Mouse (Mus musculus) A20 (cell line): ENCODE data around the gene Cstf3.

ENCODE experiments used
- DNase-seq: peaks from one replicate; pipeline ENCODE4 v3.0.0-alpha.2; 2011; ENCODE audit warnings: low read depth, low spot score

The Cstf3 gene

DNA sequence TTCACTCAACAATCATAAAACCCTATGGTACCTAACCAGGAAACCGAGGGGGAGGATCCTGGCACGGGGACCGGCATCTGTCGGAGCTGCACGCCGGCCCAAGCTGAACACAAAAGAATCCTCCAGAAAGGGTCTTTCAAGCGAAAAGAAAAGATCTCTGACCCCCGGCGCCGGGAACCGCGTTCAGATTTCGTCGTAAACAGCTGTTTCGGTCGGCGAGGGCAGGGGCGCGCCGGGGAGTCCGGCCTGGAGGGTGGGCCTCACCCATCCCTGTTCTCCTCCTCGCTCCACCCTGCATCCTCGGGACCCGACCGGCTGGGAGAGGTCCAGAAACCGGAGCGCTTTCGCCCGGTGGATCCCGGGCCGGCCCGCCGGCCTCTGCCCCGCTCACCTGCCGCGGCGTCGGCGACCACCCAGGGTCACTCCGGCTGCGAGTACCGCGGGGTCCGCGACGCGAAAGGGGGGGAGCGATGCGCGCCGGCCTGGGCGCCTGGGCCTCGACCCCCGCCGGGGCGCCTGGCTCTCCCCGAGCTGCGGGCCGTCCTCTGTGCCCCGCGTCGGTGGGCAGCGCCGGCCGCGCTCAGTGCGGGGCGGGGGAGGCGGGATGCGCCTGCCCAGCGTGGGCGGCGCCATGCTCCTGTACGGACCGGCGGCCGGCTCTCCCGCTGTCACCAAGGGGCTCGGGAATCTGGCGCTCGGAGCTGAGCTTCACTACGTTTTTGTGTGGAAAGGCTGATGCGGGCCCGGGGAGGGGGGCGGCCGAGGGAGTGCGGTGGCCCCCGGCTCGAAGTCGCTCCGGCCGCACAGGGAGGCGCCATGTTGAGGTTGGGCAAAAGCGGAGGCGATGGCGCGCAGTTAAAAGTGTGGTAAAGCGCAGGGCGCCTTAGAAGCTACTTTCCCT lies 121.5 kb downstream of the Cstf3 start, which contains the start of gene Tcp11l1:
Gene Tcp11l1, minus strand, starts transcription at position 585 of the 901 bp plus-strand sequence.
- peak; percentile 68 for DNase-seq

GRCm38 (mm10) chr2:104712486-104712809 lies 122.1 kb downstream of the Cstf3 start:
- no peak for DNase-seq

DNA sequence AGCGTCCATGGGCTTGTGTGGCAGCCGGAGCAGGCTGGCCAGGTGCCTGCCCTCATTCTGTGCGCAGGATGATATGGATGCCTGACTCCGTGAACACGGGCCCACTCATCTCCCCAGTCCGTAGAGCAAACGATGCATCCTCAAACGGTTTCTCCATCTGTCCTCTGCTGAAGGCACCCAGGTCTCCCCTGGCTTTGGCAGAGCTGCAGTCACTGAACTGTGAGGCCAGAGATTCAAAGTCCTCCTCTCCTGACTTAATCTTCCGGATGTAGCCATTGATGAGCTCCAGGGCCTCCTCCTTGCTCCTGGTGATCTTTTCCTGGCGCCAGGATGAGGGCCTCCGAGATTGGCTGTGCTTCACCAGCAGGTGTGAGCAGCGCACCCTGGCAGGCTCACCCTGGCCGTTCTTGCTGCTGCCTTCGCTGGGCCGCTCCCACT lies 124.0 kb downstream of the Cstf3 start:
- no peak for DNase-seq
